Mouse (Mus musculus): ENCODE data around the gene Grm5.

Gene Grm5

DNA sequence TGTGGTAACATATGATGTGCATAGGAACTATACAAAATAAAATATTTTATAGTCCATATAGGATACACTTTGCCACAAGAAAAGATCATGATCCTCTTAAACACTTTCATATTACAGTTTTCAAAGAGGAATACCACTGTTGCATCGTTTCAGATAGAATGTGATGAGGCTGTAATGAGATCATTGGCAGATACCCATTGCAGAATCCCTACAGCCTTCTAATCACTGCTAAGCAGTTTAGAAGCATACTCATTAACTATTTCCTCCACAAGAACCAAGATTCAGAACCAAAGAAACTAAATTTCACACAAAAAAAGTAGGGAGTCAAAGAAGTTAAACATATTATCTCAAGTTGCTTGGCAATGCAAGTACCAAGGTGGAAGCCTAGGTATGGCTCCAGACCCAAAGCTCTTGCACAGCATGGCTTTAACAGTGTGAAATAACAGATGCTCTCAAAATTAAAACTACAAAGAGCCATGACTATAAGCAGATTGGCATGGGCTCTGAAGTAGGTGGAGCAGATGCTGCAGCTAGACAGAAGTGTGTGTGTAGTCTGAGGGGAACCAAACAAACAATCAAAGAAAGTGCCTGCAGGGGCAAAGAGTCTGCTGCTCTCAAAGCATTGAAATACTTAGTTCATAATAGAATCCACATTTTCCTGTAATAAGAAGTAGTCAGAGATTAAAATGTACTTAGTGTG lies 575.7 kb downstream of the Grm5 start:
- no peak for DNase-seq (ENCODE audit: low spot score in 2 of 2)

DNA sequence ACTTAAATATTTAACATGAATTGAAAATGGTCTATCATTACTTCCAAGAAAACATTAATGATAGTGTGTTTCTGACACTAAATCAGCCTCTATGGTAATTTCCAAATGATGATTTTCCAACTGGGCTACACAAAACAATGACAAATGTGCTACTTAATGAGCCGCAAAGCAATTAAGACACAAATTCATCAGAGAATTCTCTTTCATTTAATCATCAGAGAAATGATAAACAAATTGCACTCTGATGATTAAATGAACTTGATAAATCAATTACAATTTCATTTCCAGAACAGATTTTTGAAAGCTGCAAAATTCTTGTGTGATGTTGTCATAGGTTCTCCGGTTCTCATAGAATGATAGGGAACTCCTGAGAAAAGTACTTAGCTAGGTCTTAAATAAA lies 577.6 kb downstream of the Grm5 start:
- DNase-seq (ENCODE audit: low spot score in 2 of 2), result no peak
